Mouse (Mus musculus) liver, embryonic 11.5 days (tissue): ENCODE measurements at regions not wholly inside any gene's neighbourhood (a gene's known extent, or its start where the extent isn't known, plus 50 kb on each side); places are given as distances from the start of the nearest gene placed in this dataset.
"Not testable (repeated sequence)": the region's sequence is repeated elsewhere in the genome, so short reads cannot be mapped to it uniquely, and the experiment has no call there.

Source experiments
- ATAC-seq: fragments of 200-750 bp; cut with Nextera tagmentation; replicated peaks from 2 replicates; pipeline ENCODE4 v1.8.0; 2017; ENCODE audit warnings: moderate number of reproducible peaks, mild to moderate bottlenecking, moderate TSS enrichment, moderate library complexity; ENCODE audit not compliant: low FRiP score
- DNase-seq: peaks from one replicate; pipeline ENCODE4 v3.0.0-alpha.2; 2017; ENCODE audit warnings: low spot score
- H3K27ac ChIP-seq: fragments of 300-500 bp; sonication (generic); 2 replicates; pipeline ENCODE4 v1.5.1; 2014; ENCODE audit warnings: mild to moderate bottlenecking, low read depth, low read length, control low read depth
- H3K27me3 ChIP-seq: fragments of 300-500 bp; sonication (generic); replicated peaks from 2 replicates; pipeline ENCODE4 v1.6.1; 2014; ENCODE audit warnings: low read length, mixed read lengths; ENCODE audit not compliant: control insufficient read depth, insufficient read depth
- H3K36me3 ChIP-seq: fragments of 300-500 bp; sonication (generic); 2 replicates; pipeline ENCODE4 v1.6.1; 2014; ENCODE audit warnings: mild to moderate bottlenecking, low read length, moderate library complexity, mixed read lengths; ENCODE audit not compliant: control insufficient read depth, insufficient read depth
- H3K4me1 ChIP-seq: fragments of 300-500 bp; sonication (generic); replicated peaks from 2 replicates; pipeline ENCODE4 v1.6.1; 2014; ENCODE audit warnings: low read length, mixed read lengths; ENCODE audit not compliant: control insufficient read depth, insufficient read depth
- H3K4me2 ChIP-seq: fragments of 300-500 bp; sonication (generic); 2 replicates; pipeline ENCODE4 v1.6.1; 2014; ENCODE audit warnings: mild to moderate bottlenecking, control low read depth, moderate library complexity
- H3K4me3 ChIP-seq: fragments of 300-500 bp; sonication (generic); 2 replicates; pipeline ENCODE4 v1.5.1; 2014; ENCODE audit warnings: low read depth, low read length, control low read depth
- H3K9ac ChIP-seq: fragments of 300-500 bp; sonication (generic); 2 replicates; pipeline ENCODE4 v1.6.1; 2014; ENCODE audit warnings: low read depth, low read length, control low read depth
- H3K9me3 ChIP-seq: fragments of 300-500 bp; sonication (generic); 2 replicates; pipeline ENCODE4 v1.6.1; 2016; ENCODE audit warnings: low read length, inconsistent platforms, mixed read lengths; ENCODE audit not compliant: control insufficient read depth
- WGBS: fragments of 180-500 bp; shearing (Covaris S2); extraction: QIAGEN DNeasy Blood & Tissue Kit; methylation state at CpG from one replicate; pipeline ENCODE4 v1.1.7; 2014; 5-methylcytosine and 5-hydroxymethylcytosine counted together

GRCm38 (mm10) chr4:122207487-122207886 is 481.6 kb upstream of the 9530002B09Rik start:
- H3K9ac ChIP-seq, H3K4me2 ChIP-seq, H3K27me3 ChIP-seq, H3K27ac ChIP-seq, H3K4me3 ChIP-seq, DNase-seq, H3K9me3 ChIP-seq, H3K36me3 ChIP-seq, H3K4me1 ChIP-seq: not testable (repeated sequence)
- ATAC-seq: 0 out of 2 replicates have a peak, but pooled peaks have one; percentile 19
- 44% methylated on average over 1 of the region's 1 CpGs for WGBS

GRCm38 (mm10) chr4:122248199-122248796 is 440.8 kb upstream of the 9530002B09Rik start:
- H3K36me3 ChIP-seq, H3K27ac ChIP-seq, H3K9ac ChIP-seq, H3K4me3 ChIP-seq, DNase-seq, H3K27me3 ChIP-seq, H3K4me2 ChIP-seq, H3K9me3 ChIP-seq, ATAC-seq, H3K4me1 ChIP-seq: not testable (repeated sequence)
- no CpG with 5 or more reads among the region's 26 CpGs for WGBS
